Mouse (Mus musculus) MEL (cell line): ENCODE data around the gene Lrfn3. TPM values are rescaled to one million over a fixed set of nuclear protein-coding genes. Genes with fewer than 3 reads are reported as not detected.
A peak's percentile ranks its signal among the peaks of the same experiment; 100 is the strongest.

Experiments used
- DNase-seq: peaks from one replicate; pipeline ENCODE4 v3.0.0; 2011; ENCODE audit warnings: low read depth, low spot score
- H3K27ac ChIP-seq: 2 replicates; pipeline ENCODE4 v1.5.1; 2012; ENCODE audit warnings: low read depth, mild to moderate bottlenecking, control low read depth, low read length, moderate library complexity; ENCODE audit not compliant: control insufficient read depth
- H3K27me3 ChIP-seq, 2 experiments: fragments of 150-350 bp in 1 of 2; sonication (generic) in 1 of 2; 2 replicates each; pipeline ENCODE4 v1.6.1; 2012; ENCODE audit warnings: low read length in 2 of 2, mild to moderate bottlenecking in 2 of 2, improper control_type of control experiment in 1 of 2, moderate library complexity in 1 of 2; ENCODE audit not compliant: insufficient read depth in 2 of 2, control insufficient read depth in 1 of 2
- H3K36me3 ChIP-seq, 2 experiments: 2 replicates each; pipeline ENCODE4 v1.6.1; 2012 to 2014; ENCODE audit warnings: low read length in 2 of 2, improper control_type of control experiment in 1 of 2, inconsistent platforms in 1 of 2, mild to moderate bottlenecking in 1 of 2; ENCODE audit not compliant: insufficient read depth in 2 of 2, control insufficient read depth in 1 of 2
- H3K4me1 ChIP-seq, 2 experiments: fragments of 150-350 bp in 1 of 2; sonication (generic) in 1 of 2; 2 replicates each; pipeline ENCODE4 v1.6.1; 2012; ENCODE audit warnings: low read length in 2 of 2, improper control_type of control experiment in 1 of 2, mild to moderate bottlenecking in 1 of 2; ENCODE audit not compliant: insufficient read depth in 2 of 2, control insufficient read depth in 1 of 2
- H3K4me3 ChIP-seq, 2 experiments: fragments of 150-350 bp in 1 of 2; sonication (generic) in 1 of 2; 2 replicates each; pipeline ENCODE4 v1.5.1; 2012; ENCODE audit warnings: low read depth in 2 of 2, low read length in 2 of 2, mild to moderate bottlenecking in 2 of 2, moderate library complexity in 2 of 2, control low read depth in 1 of 2, improper control_type of control experiment in 1 of 2; ENCODE audit not compliant: control insufficient read depth in 1 of 2, insufficient read depth in 1 of 2
- H3K79me2 ChIP-seq: 2 replicates; pipeline ENCODE4 v1.6.1; 2012; ENCODE audit warnings: mild to moderate bottlenecking, low read length, moderate library complexity; ENCODE audit not compliant: control insufficient read depth, poor library complexity, insufficient read depth
- H3K9ac ChIP-seq: 2 replicates; pipeline ENCODE4 v1.6.1; 2012; ENCODE audit warnings: low read depth, mild to moderate bottlenecking, control low read depth, low read length, moderate library complexity; ENCODE audit not compliant: control insufficient read depth, poor library complexity, severe bottlenecking
- H3K9me3 ChIP-seq: fragments of 150-350 bp; sonication (generic); replicated peaks from 2 replicates; pipeline ENCODE4 v1.6.1; 2012; ENCODE audit warnings: mild to moderate bottlenecking, low read length, improper control_type of control experiment, moderate library complexity; ENCODE audit not compliant: insufficient read depth
- CHD1 ChIP-seq: IDR thresholded peaks from 2 replicates; pipeline ENCODE4 v1.6.1; 2012; ENCODE audit warnings: low read depth, mild to moderate bottlenecking, inconsistent platforms, low read length, improper control_type of control experiment
- CHD2 ChIP-seq: IDR thresholded peaks from 2 replicates; pipeline ENCODE4 v1.6.1; 2011; ENCODE audit warnings: low read length, improper control_type of control experiment
- E2F4 ChIP-seq: IDR thresholded peaks from 2 replicates; pipeline ENCODE4 v1.6.1; 2011; ENCODE audit warnings: low read depth, low read length, improper control_type of control experiment, borderline replicate concordance
- ETS1 ChIP-seq: IDR thresholded peaks from 2 replicates; pipeline ENCODE4 v1.6.1; 2012; ENCODE audit warnings: low read depth, mild to moderate bottlenecking, inconsistent platforms, low read length, improper control_type of control experiment, moderate library complexity
- GABPA ChIP-seq: IDR thresholded peaks from 2 replicates; pipeline ENCODE4 v1.6.1; 2012; ENCODE audit warnings: low read depth, mild to moderate bottlenecking, inconsistent platforms, low read length, improper control_type of control experiment, moderate library complexity
- GATA1 ChIP-seq: IDR thresholded peaks from 2 replicates; pipeline ENCODE4 v1.6.1; 2011; ENCODE audit warnings: low read depth, low read length, improper control_type of control experiment
- HCFC1 ChIP-seq: IDR thresholded peaks from 2 replicates; pipeline ENCODE4 v1.6.1; 2012; ENCODE audit warnings: low read depth, mild to moderate bottlenecking, inconsistent platforms, low read length, improper control_type of control experiment, moderate library complexity
- KAT2A ChIP-seq: conservative IDR thresholded peaks from 2 replicates; pipeline ENCODE4 v1.6.1; 2012; ENCODE audit warnings: low read depth, low read length, improper control_type of control experiment, inconsistent platforms
- MAX ChIP-seq: IDR thresholded peaks from 2 replicates; pipeline ENCODE4 v1.6.1; 2011; ENCODE audit warnings: low read length, improper control_type of control experiment
- NELFE ChIP-seq: IDR thresholded peaks from 2 replicates; pipeline ENCODE4 v1.6.1; 2011; ENCODE audit warnings: low read depth, low read length, improper control_type of control experiment
- NRF1 ChIP-seq: IDR thresholded peaks from 2 replicates; pipeline ENCODE4 v1.6.1; 2014; ENCODE audit warnings: low read depth, mild to moderate bottlenecking, inconsistent platforms, low read length, improper control_type of control experiment, moderate library complexity; ENCODE audit not compliant: poor library complexity, insufficient read depth, severe bottlenecking
- POLR2A ChIP-seq, 2 experiments: IDR thresholded peaks; 2 replicates each; pipeline ENCODE4 v1.6.1; 2011 to 2012; ENCODE audit warnings: low read length in 2 of 2, mild to moderate bottlenecking in 2 of 2, control low read depth in 1 of 2, improper control_type of control experiment in 1 of 2, low read depth in 1 of 2, moderate library complexity in 1 of 2; ENCODE audit not compliant: control insufficient read depth in 1 of 2, insufficient read depth in 1 of 2, poor library complexity in 1 of 2
- POLR2AphosphoS5 ChIP-seq: IDR thresholded peaks from 2 replicates; pipeline ENCODE4 v1.6.1; 2012; ENCODE audit warnings: low read depth, borderline replicate concordance, mild to moderate bottlenecking, inconsistent platforms, low read length, moderate library complexity, mixed read lengths
- SIN3A ChIP-seq: IDR thresholded peaks from 2 replicates; pipeline ENCODE4 v1.6.1; 2012; ENCODE audit warnings: low read length, improper control_type of control experiment, inconsistent platforms
- SMC3 ChIP-seq: IDR thresholded peaks from 2 replicates; pipeline ENCODE4 v1.6.1; 2011; ENCODE audit warnings: low read depth, low read length, improper control_type of control experiment
- ZC3H11A ChIP-seq: IDR thresholded peaks from 2 replicates; pipeline ENCODE4 v1.6.1; 2012; ENCODE audit warnings: low read depth, mild to moderate bottlenecking, inconsistent platforms, low read length, improper control_type of control experiment
- ZKSCAN1 ChIP-seq: IDR thresholded peaks from 2 replicates; pipeline ENCODE4 v1.6.1; 2012; ENCODE audit warnings: low read depth, mild to moderate bottlenecking, inconsistent platforms, low read length, improper control_type of control experiment, moderate library complexity
- ZMIZ1 ChIP-seq: IDR thresholded peaks from 2 replicates; pipeline ENCODE4 v1.6.1; 2012; ENCODE audit warnings: low read depth, mild to moderate bottlenecking, inconsistent platforms, low read length, improper control_type of control experiment, moderate library complexity
- ZNF384 ChIP-seq: IDR thresholded peaks from 2 replicates; pipeline ENCODE4 v1.6.1; 2012; ENCODE audit warnings: low read depth, mild to moderate bottlenecking, inconsistent platforms, low read length, improper control_type of control experiment
- polyA plus RNA-seq, 2 experiments: library from polyadenylated mRNA; stranded (reverse) in 1 of 2; unstranded in 1 of 2; fragments of >175 nt in 1 of 2; fragments of >200 nt in 1 of 2; gene quantifications; 2 replicates each; pipeline versions ENCODE4 v1.2.1 to v1.2.4; 2012; ENCODE audit warnings: low replicate concordance in 2 of 2, low read depth in 1 of 2; ENCODE audit not compliant: insufficient read length in 2 of 2, insufficient read depth in 1 of 2, missing spikeins in 1 of 2
- total RNA-seq: library from RNA; depleted of rRNA; stranded (reverse); fragments of 300-350 nt; gene quantifications from 2 replicates; pipeline ENCODE4 v1.2.3, GENCODE M21; 2012

The Lrfn3 gene
- total and polyA plus RNA-seq, 3 experiments: not detected

GRCm38 (mm10) chr7:30394379-30394778 lies 31.8 kb upstream of the Lrfn3 start (continued):
- TF ChIP-seq GABPA (no peak), ZNF384 (no peak), KAT2A (no peak), ETS1 (peak; percentile 66)

DNA sequence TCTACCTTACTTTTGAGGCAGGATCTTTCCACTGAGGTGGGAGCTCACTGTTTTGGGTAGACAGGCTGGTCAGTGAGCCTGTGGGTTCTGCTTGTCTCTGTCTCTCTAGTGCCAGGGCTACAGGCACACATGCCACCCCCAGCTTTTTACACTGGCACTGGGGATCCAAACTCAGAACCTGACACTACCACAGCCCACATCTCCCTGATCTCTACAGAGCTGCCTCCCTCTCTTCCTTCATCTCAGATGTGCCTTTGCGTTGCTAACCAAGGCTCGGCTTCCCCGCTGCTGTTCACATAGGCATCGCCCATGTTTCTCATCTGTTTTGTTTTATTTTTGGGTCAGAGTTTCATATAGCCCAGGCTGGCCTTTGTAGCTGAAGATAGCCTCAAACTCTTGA lies 31.1 kb upstream of the Lrfn3 start:
- Histone ChIP-seq H3K4me3 (no peak overlapping the region; a peak in 1 of 4 replicates), H3K79me2 (no peaks in the 10 kb centered on the region), H3K27me3 (no peaks in the 10 kb centered on the region), H3K4me1 (peaks cover 0 to 19% of the 10 kb centered on the region in 2 experiments; a peak in 2 of 4 replicates), H3K27ac (peak overlapping the region; percentile 92), H3K36me3 (no peaks in the 10 kb centered on the region; a peak in 1 of 4 replicates), H3K9ac (peak overlapping the region; percentile 69; the same call in 1 of the 2 replicates), H3K9me3 (no peaks in the 10 kb centered on the region)
- no peak for DNase-seq
- TF ChIP-seq ZC3H11A: no peak
- no peak for TF ChIP-seq NELFE
- no peak for TF ChIP-seq E2F4
- TF ChIP-seq GATA1: no peak
- TF ChIP-seq SIN3A: no peak
- TF ChIP-seq ZNF384: no peak

DNA sequence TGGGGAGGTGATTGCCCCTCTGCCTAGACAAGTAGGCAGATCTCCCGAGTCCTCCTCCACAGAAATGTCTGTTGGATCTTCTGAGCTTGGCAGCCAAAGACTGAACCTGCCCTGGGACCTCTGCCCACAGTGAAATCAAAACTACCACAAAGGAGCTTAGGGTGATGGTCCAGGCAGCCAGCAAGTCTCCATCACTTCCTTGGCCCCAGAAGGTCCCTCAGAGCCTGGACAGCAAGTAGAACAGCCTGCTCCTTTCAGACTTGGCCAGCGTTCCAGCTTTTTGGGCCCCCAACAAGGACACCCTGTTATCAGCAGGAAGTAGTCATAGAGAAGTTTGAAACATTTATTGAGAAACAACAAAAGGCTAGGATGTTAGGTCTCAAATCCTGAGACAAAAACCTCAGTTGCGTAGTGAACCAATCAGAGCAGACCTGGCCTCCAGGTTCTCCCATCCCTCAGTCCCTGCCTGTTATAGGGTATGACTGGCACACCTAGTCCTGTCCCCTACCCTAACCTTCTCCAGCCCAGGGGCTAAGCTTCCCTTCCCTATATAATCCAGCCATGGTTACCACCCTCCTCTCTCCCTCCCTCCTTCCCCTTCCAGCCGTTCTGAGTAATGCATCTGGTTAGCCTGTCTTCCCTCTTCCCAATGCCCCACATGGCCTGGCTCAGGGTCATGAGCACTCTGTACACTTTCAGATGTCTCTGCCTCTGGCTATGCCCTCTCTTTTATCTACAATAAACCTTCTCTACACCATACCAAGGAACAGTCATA lies 30.4 kb upstream of the Lrfn3 start:
- DNase-seq: no peak
- peaks cover 0 to 19% of the 10 kb centered on the region in 2 experiments; a peak in 2 of 4 replicates for H3K4me1 ChIP-seq
- no peaks in the 10 kb centered on the region; a peak in 1 of 4 replicates for H3K36me3 ChIP-seq
- H3K27ac ChIP-seq: no peak overlapping the region
- no peaks in the 10 kb centered on the region for H3K9me3 ChIP-seq
- no peak overlapping the region for H3K9ac ChIP-seq
- no peaks in the 10 kb centered on the region for H3K27me3 ChIP-seq
- TF ChIP-seq POLR2A (IDR thresholded peaks at IDR 0.05; ENCODE audit: control insufficient read depth in 1 of 2, insufficient read depth in 1 of 2, low read depth in 1 of 2, low read length in 2 of 2, poor library complexity in 1 of 2): no peak
- TF ChIP-seq SMC3: no peak
- TF ChIP-seq ZMIZ1: no peak
- no peak for TF ChIP-seq MAX
- no peak for TF ChIP-seq CHD2
- TF ChIP-seq POLR2AphosphoS5: no peak
- TF ChIP-seq CHD1: no peak
- TF ChIP-seq KAT2A: no peak
- TF ChIP-seq NELFE: no peak
- no peak for TF ChIP-seq ZKSCAN1
- TF ChIP-seq HCFC1: no peak
- TF ChIP-seq NRF1: no peak
- H3K79me2 ChIP-seq: no peaks in the 10 kb centered on the region
- no peak overlapping the region for H3K4me3 ChIP-seq
